Mouse (Mus musculus): ENCODE data around the gene Alx3.

- no peak for TF ChIP-seq POLR2A (IDR thresholded peaks at IDR 0.05; ENCODE audit: insufficient read depth, low read depth, low read length)
- TF ChIP-seq CTCF (IDR thresholded peaks at IDR 0.05; ENCODE audit: insufficient read depth, low read depth, low read length): no peak
Measured at GRCm38 (mm10) chr3:107654861-107655260, 60.0 kb downstream of the Alx3 start.

Measured in olfactory bulb, adult 2 months (tissue).